Mouse (Mus musculus) bone marrow macrophage, adult 2 months (primary cell): ENCODE measurements around the gene A830018L16Rik. TPM values are rescaled to one million over a fixed set of nuclear protein-coding genes. Genes with fewer than 3 reads are reported as not detected.
"Not testable (repeated sequence)": the region's sequence is repeated elsewhere in the genome, so short reads cannot be mapped to it uniquely, and the experiment has no call there.

Source experiments
- H3K27ac ChIP-seq: 2 replicates; pipeline ENCODE4 v1.5.1; 2012; ENCODE audit warnings: low read depth, low read length; ENCODE audit not compliant: insufficient read depth
- H3K4me1 ChIP-seq: 2 replicates; pipeline ENCODE4 v1.6.1; 2012; ENCODE audit warnings: low read length; ENCODE audit not compliant: control insufficient read depth, insufficient read depth
- H3K4me3 ChIP-seq: 2 replicates; pipeline ENCODE4 v1.5.1; 2012; ENCODE audit warnings: mild to moderate bottlenecking, low read length, moderate library complexity; ENCODE audit not compliant: insufficient read depth
- CTCF ChIP-seq: IDR thresholded peaks from 2 replicates; pipeline ENCODE4 v1.5.1; 2012; ENCODE audit warnings: low read depth, mild to moderate bottlenecking, low read length, moderate library complexity
- POLR2A ChIP-seq: IDR thresholded peaks from 2 replicates; pipeline ENCODE4 v1.6.1; 2012; ENCODE audit warnings: mild to moderate bottlenecking, low read depth, low read length, borderline replicate concordance
- polyA plus RNA-seq: library from polyadenylated mRNA; stranded (reverse); fragments of >200 nt; gene quantifications from 2 replicates; pipeline ENCODE4 v1.2.4, GENCODE M21; 2012; ENCODE audit not compliant: missing spikeins, insufficient read depth, insufficient read length

A830018L16Rik gene
- polyA plus RNA-seq, 1 experiment: not detected

- TF ChIP-seq CTCF (no peak), POLR2A (no peak)
- Histone ChIP-seq H3K27ac (no peak overlapping the region), H3K4me3 (no peak overlapping the region), H3K4me1 (no peaks in the 10 kb centered on the region)
These were observed 576.1 kb downstream of the A830018L16Rik start for GRCm38 (mm10) chr1:11990011-11990410.

DNA sequence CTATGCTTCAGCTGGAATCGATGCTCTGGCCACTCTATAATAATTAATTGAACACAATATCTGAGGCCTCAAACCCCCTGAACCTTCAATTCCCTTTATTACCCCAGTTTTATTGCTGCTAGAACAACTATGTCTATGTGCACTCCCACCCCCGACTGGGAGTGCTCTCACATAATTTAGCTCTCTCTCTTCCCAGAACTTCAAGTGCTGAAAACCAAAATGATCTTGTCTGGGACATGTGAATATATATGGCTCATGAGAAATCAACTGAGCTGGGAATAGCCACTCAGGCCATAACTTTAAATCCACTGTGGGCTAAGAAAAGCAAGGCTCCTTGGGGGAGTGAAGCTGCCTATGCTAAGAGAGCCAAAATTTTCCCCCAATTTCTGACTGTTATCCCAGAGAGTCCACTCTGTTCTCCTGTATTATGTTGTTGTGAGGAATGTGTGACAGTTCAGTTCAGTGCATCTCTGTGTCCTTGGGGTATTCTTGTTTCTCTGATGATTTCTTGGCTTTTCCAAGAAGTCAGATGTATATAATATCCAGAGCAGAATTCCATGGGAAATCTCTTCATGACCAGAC is 582.5 kb downstream of the A830018L16Rik start:
- H3K4me3 ChIP-seq: no peak overlapping the region
- no peaks in the 10 kb centered on the region for H3K4me1 ChIP-seq
- TF ChIP-seq CTCF (no peak), POLR2A (no peak)
- H3K27ac ChIP-seq: no peak overlapping the region

DNA sequence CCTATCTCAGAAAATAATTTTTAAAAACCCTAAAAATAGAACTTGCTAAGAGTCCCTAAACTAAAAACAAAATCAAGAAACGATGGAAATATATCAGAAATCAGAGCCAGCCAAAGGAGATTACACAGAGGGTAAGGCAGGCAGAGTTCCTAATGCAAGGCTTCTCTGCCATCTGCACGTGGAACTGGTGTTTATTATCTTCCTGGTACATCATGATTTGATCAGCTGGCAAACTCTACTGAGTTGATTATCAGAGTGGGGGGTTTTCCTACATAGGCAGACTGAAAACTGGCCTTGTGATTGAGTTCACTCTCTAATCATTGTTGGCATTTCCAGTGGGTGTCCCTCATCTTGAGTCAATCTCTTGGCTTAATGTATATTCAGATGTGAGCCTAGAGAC is 583.7 kb downstream of the A830018L16Rik start:
- no peak overlapping the region for H3K27ac ChIP-seq
- TF ChIP-seq POLR2A (no peak), CTCF (no peak)
- no peak overlapping the region for H3K4me3 ChIP-seq
- H3K4me1 ChIP-seq: no peaks in the 10 kb centered on the region

DNA sequence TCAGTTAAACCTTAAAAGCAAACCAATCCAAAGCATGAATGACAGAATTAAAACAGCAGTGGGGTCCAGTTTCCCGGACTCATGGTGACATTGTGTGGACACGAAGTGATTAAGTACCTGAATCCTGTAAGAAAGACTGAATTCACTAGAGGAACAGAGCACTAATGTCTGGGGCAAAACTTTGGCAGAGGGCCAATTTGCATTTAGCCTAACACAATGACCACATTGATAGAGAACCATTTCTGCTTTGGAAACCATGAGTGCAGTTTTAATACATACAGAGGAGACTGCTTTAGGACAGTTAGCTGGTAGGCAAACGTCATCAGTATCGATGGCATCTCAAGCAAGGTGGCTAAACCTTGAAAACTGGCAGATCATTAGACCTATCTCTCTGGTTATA is 586.7 kb downstream of the A830018L16Rik start:
- H3K4me1 ChIP-seq: no peaks in the 10 kb centered on the region
- H3K4me3 ChIP-seq: no peak overlapping the region
- TF ChIP-seq POLR2A (no peak), CTCF (no peak)
- H3K27ac ChIP-seq: no peak overlapping the region

GRCm38 (mm10) chr1:12008789-12009550 is 595.1 kb downstream of the A830018L16Rik start:
- Histone ChIP-seq H3K4me1 (no peaks in the 10 kb centered on the region), H3K4me3 (no peak overlapping the region), H3K27ac (no peak overlapping the region)
- TF ChIP-seq CTCF (no peak), POLR2A (no peak)

DNA sequence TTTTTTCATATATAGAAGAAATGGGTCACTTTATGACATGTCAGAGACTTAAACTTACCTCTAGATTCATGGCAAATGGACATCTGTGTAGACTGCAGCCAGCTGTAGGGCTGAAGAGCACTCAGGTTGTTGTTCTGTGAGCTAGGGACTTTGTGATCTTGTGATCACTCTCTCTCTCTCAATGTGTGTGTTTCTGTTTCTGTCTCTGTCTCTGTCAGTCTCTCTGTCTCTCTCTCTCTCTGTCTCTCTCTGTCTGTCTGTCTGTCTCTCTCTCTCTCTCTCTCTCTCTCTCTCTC is 595.6 kb downstream of the A830018L16Rik start:
- TF ChIP-seq CTCF (no peak), POLR2A (no peak)
- H3K4me3 ChIP-seq: no peak overlapping the region
- no peak overlapping the region for H3K27ac ChIP-seq
- H3K4me1 ChIP-seq: no peaks in the 10 kb centered on the region

DNA sequence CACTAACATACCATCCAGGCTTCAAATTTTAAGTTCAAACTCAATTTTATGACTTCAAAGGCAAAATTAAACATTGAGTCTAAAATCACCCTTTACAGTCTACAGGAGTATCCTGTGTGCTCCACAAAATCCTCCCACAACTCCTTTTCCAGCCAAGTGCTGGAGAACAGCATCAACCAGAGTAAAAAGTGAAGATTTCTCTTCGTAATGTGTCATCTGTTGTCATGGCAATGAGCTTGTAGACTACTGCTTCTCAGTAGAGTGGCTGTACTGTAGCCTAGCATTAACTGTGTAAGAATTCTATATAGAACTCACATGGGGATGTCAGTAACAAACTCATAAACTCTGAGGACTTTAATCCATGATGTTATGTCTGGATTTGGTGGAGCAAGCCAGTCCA is 596.7 kb downstream of the A830018L16Rik start:
- H3K4me1 ChIP-seq: no peaks in the 10 kb centered on the region
- no peak overlapping the region for H3K27ac ChIP-seq
- TF ChIP-seq CTCF: no peak
- TF ChIP-seq POLR2A: no peak

GRCm38 (mm10) chr1:12020646-12021045 is 606.7 kb downstream of the A830018L16Rik start:
- not testable (repeated sequence) for H3K27ac ChIP-seq, H3K4me3 ChIP-seq, H3K4me1 ChIP-seq

More for the DNA sequence above, 596.7 kb downstream of the A830018L16Rik start:
- H3K4me3 ChIP-seq: no peak overlapping the region
